16 mouse cellular contexts compared by ENCODE assay signal in genomic region chr15:28002515-28002914, GRCm38 (mm10). TPM values are rescaled to one million over a fixed set of nuclear protein-coding genes. Genes with fewer than 3 reads are reported as not detected.
A peak's percentile ranks its signal among the peaks of the same experiment; 100 is the strongest.
DNase-seq lines count a peak whose midpoint lies in the region; ATAC-seq and TF ChIP-seq lines count a peak whose summit lies in the region.
"Had no signal": no experiment of that assay in that cellular context is flagged by ENCODE, and none has a peak within 500 bp of the region (broad histone marks: within the 10 kb centered on the region; RNA-seq: fewer than 3 reads in every experiment).

No protein-coding gene starts in this region.

- no peak overlapping the region for H3K4me3 ChIP-seq in hindbrain, embryonic 10.5 days
- H3K4me3 ChIP-seq in hindbrain, embryonic 16.5 days (ENCODE audit: low read length): no peak overlapping the region
- H3K4me3 ChIP-seq: embryonic facial prominence, embryonic 15.5 days; limb, embryonic 10.5 days; liver, embryonic 13.5 days; megakaryocyte, embryonic 14.5 days had no signal

- TF ChIP-seq CTCF in brain, embryonic 14.5 days (IDR thresholded peaks at IDR 0.05; ENCODE audit: borderline replicate concordance, extremely low read depth, insufficient read depth, insufficient read length): no peak

- DNase-seq in hindbrain, embryonic 10.5 days (ENCODE audit: low spot score): peak; percentile 33
- peak; percentile 63 for DNase-seq in brain, embryonic 14.5 days (ENCODE audit: low read depth)
- peak; percentile 59 for DNase-seq in embryo, embryonic 10.5 days (ENCODE audit: low spot score)
- DNase-seq in spleen, postnatal 14 days (ENCODE audit: low spot score in 2 of 2): no peak
- no peak for DNase-seq in ovary, adult 18-20 months (ENCODE audit: low spot score)
- DNase-seq: adrenal gland, adult 8-10 months; cerebellum, adult 9-11 months; gastrocnemius, postnatal 25 days; liver, embryonic 13.5 days; thymus, adult 2 months had no signal

- ATAC-seq in hindbrain, embryonic 16.5 days: no peak
- 0 out of 2 replicates have a peak, but pooled peaks have one; percentile 17 for ATAC-seq in megakaryocyte progenitor cell, adult 5-6 weeks (replicated peaks; ENCODE audit: poor library complexity)

- H3K36me3 ChIP-seq in hindbrain, embryonic 10.5 days: no peaks in the 10 kb centered on the region
- H3K36me3 ChIP-seq in hindbrain, embryonic 16.5 days (ENCODE audit: control insufficient read depth, insufficient read depth, low read length): no peaks in the 10 kb centered on the region
- H3K36me3 ChIP-seq: embryonic facial prominence, embryonic 15.5 days; G1E; limb, embryonic 10.5 days; liver, embryonic 13.5 days had no signal

- H3K4me2 ChIP-seq in hindbrain, embryonic 16.5 days (ENCODE audit: low read length): no peak overlapping the region
- H3K4me2 ChIP-seq: embryonic facial prominence, embryonic 15.5 days; liver, embryonic 13.5 days had no signal

- TF ChIP-seq POLR2A in brain, embryonic 14.5 days (IDR thresholded peaks at IDR 0.05; ENCODE audit: borderline replicate concordance, extremely low read depth, insufficient read depth, insufficient read length, poor library complexity, severe bottlenecking): no peak

- peak overlapping the region; percentile 59 for H3K27ac ChIP-seq in hindbrain, embryonic 10.5 days
- no peak overlapping the region for H3K27ac ChIP-seq in hindbrain, embryonic 16.5 days (ENCODE audit: low read depth, low read length)
- H3K27ac ChIP-seq: embryonic facial prominence, embryonic 15.5 days; limb, embryonic 10.5 days; liver, embryonic 13.5 days had no signal

- peaks cover 3% of the 10 kb centered on the region; the same call in 1 of the 2 replicates for H3K27me3 ChIP-seq in hindbrain, embryonic 10.5 days (ENCODE audit: insufficient read depth, poor library complexity, severe bottlenecking)
- H3K27me3 ChIP-seq in hindbrain, embryonic 16.5 days (replicated peaks; ENCODE audit: control insufficient read depth, insufficient read depth, low read length): no peaks in the 10 kb centered on the region
- H3K27me3 ChIP-seq: embryonic facial prominence, embryonic 15.5 days; liver, embryonic 13.5 days had no signal

- no peaks in the 10 kb centered on the region for H3K9me3 ChIP-seq in hindbrain, embryonic 10.5 days
- no peaks in the 10 kb centered on the region for H3K9me3 ChIP-seq in hindbrain, embryonic 16.5 days (ENCODE audit: control insufficient read depth, low read length)
- H3K9me3 ChIP-seq: embryonic facial prominence, embryonic 15.5 days; limb, embryonic 10.5 days; liver, embryonic 13.5 days; megakaryocyte, embryonic 14.5 days had no signal

- 25% methylated on average over 3 of the region's 3 CpGs for WGBS in hindbrain, embryonic 10.5 days
- WGBS in hindbrain, embryonic 16.5 days: 22% methylated on average over 3 of the region's 3 CpGs

- no peak overlapping the region for H3K9ac ChIP-seq in hindbrain, embryonic 16.5 days (ENCODE audit: low read depth, low read length)
- H3K9ac ChIP-seq: embryonic facial prominence, embryonic 15.5 days; liver, embryonic 13.5 days had no signal

- peaks cover 92% of the 10 kb centered on the region for H3K4me1 ChIP-seq in hindbrain, embryonic 10.5 days (replicated peaks)
- H3K4me1 ChIP-seq in hindbrain, embryonic 16.5 days (ENCODE audit: control insufficient read depth, insufficient read depth, low read depth, low read length): peaks cover 33% of the 10 kb centered on the region
- H3K4me1 ChIP-seq: megakaryocyte, embryonic 14.5 days had no signal

RNA-seq across cellular contexts. Expression of gene Trio, which starts 23.1 kb away (rescaled TPM):
- polyA plus RNA-seq in hindbrain, embryonic 10.5 days (2016; fragmentation: Nextera tagmentation; extraction: Ambion mirVana): 25.3 and 25.5 TPM in 2 replicates
- polyA plus RNA-seq in hindbrain, embryonic 16.5 days (2015; fragmentation: Nextera tagmentation; extraction: Ambion mirVana): 31.1 and 32.0 TPM in 2 replicates
- 148 and 202 TPM in 2 replicates for polyA plus RNA-seq in brain, embryonic 14.5 days (2012; rRNA removed)
- 18.1 and 19.4 TPM in 2 replicates for total RNA-seq in megakaryocyte progenitor cell, adult 5-6 weeks (2015)
- total RNA-seq in megakaryocyte progenitor cell, adult 5-6 weeks (2017): 17.7 and 20.2 TPM in 2 replicates
- polyA plus RNA-seq: G1E had no signal

Comparison
In these comparisons a context has a peak if more than half of its experiments do, and no peak if none do; other contexts are left out.
1. DNase-seq: peak in hindbrain, embryonic 10.5 days (single experiment), brain, embryonic 14.5 days (single experiment) and embryo, embryonic 10.5 days (single experiment); none in spleen, postnatal 14 days (0 of 2) and ovary, adult 18-20 months (single experiment).